Mouse (Mus musculus): ENCODE results near the gene Atf7ip2. TPM values are rescaled to one million over a fixed set of nuclear protein-coding genes. Genes with fewer than 3 reads are reported as not detected.

Gene Atf7ip2
- 2.0 TPM for polyA plus RNA-seq (2014; fragmentation: Illumina TruSeq; extraction: RNeasy Lipid Tissue Mini Kit (QIAGEN cat#74804); ENCODE audit: low replicate concordance)

DNA sequence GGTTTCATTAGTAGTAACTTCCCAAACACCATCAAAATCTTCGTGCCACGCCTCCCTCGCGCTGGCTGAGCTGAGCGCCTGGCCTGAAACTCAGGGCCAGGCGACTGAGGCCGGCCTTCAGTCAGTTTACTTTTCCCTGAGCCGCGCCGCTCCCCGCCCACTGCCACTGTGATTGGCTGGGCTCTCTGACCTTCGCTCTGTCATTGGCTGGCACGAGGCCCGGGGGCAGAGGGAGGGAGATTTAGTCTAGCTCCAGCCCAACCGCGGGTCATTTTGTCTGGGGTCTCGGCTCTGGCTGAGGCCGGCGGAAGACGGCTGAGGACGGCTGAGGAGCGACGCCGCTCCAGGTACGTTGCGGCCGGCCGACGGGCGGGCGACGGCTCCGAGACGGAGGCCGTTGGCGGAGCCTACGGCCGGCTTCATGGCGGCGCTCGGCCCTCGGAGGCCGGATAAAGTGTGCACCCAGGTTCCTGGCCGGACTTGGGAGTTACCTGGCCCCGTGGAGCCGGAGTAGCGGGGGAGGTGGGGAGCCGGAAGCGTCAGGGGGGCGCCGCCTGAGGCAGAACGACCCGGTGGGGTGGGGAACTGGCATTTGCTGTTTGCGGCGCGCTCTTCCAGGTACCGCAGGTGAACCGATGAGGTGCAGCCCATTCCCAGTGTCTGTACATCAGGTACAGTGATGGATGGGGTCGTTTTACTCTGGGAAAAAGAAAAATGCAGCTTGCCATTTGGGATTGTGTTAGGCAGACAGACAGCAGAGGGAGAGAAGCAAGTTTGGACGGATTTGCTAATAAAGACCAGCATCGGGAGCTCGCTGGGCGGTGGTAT, at the start of gene Atf7ip2:
Atf7ip2 (plus strand) TSS at position 34 of the 828 bp plus-strand sequence.

DNA sequence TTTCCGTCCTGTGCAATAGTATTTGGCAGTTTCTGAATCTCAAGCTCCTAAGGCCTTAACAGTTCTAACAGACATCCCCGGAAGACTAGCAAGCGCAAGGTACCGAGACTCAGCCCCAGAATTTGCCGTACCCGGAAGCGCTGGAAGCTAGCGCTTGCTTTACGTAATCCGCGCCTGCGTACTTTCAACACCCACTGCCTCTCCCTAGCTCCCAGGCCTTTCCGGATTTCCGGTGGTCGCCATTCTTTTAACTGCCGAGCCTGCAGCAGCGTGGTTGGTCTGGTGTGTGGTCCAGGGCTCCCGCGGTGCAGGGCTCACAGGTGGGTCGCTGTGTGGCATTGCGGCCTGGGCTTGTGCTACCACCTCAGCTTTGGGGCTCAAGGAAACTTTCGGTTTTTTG, 22.5 kb upstream of the Atf7ip2 start, which contains the start of gene Rpl39l:
Rpl39l (plus strand) TSS at position 222 of the 400 bp plus-strand sequence.

Other genes starting within 250 kb of the Atf7ip2 start
- gene Grin2a, start 197.2 kb upstream of the Atf7ip2 start, polyA plus RNA-seq (2014; fragmentation: Illumina TruSeq; extraction: RNeasy Lipid Tissue Mini Kit (QIAGEN cat#74804); ENCODE audit: low replicate concordance) = not detected
- gene Rpl39l, start 22.5 kb upstream of the Atf7ip2 start, polyA plus RNA-seq (2014; fragmentation: Illumina TruSeq; extraction: RNeasy Lipid Tissue Mini Kit (QIAGEN cat#74804); ENCODE audit: low replicate concordance) = not detected
- gene Emp2, start 121.3 kb downstream of the Atf7ip2 start, polyA plus RNA-seq (2014; fragmentation: Illumina TruSeq; extraction: RNeasy Lipid Tissue Mini Kit (QIAGEN cat#74804); ENCODE audit: low replicate concordance) = 3.8 TPM
- gene Tekt5, start 202.8 kb downstream of the Atf7ip2 start, polyA plus RNA-seq (2014; fragmentation: Illumina TruSeq; extraction: RNeasy Lipid Tissue Mini Kit (QIAGEN cat#74804); ENCODE audit: low replicate concordance) = not detected
- 3.7 TPM for gene Nubp1, start 219.2 kb downstream of the Atf7ip2 start, polyA plus RNA-seq (2014; fragmentation: Illumina TruSeq; extraction: RNeasy Lipid Tissue Mini Kit (QIAGEN cat#74804); ENCODE audit: low replicate concordance)